Mouse (Mus musculus) thymus, adult 18-20 months (tissue): ENCODE results near the gene Baiap2.

Source experiments
- DNase-seq, 2 experiments: peaks; one replicate each; pipeline ENCODE4 v3.0.0; 2022; ENCODE audit warnings: mixed read lengths in 2 of 2

Gene Baiap2

GRCm38 (mm10) chr11:119942727-119943427, at the start of gene Baiap2:
Baiap2 (plus strand) TSS chr11:119942763.
- DNase-seq: peak; percentile 99

GRCm38 (mm10) chr11:119893667-119894236, 48.8 kb upstream of the Baiap2 start:
- DNase-seq: no peak

GRCm38 (mm10) chr11:119894634-119895033, 47.9 kb upstream of the Baiap2 start:
- no peak for DNase-seq

- DNase-seq: no peak
These were observed 45.5 kb upstream of the Baiap2 start for GRCm38 (mm10) chr11:119897041-119897440.

DNA sequence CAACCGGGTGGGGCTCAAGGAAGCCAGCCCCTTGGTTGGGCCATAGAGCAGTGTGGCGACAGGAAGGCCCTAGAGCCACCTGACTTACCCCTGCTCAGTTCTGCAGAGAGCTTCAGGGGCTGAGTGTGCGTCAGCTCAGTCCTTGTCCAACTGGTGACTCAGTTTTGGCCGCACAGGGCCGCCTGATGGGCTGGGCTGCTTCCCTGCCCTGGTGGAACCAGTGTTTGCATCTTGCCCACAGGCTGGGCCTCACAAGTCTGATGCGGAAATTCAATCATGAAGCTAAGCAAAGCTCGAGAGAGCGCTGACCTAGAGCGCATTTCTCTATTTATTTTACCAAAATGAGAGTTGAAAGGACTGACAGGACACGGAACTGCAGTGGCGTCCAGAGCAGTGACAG, 43.6 kb upstream of the Baiap2 start:
- no peak for DNase-seq

DNA sequence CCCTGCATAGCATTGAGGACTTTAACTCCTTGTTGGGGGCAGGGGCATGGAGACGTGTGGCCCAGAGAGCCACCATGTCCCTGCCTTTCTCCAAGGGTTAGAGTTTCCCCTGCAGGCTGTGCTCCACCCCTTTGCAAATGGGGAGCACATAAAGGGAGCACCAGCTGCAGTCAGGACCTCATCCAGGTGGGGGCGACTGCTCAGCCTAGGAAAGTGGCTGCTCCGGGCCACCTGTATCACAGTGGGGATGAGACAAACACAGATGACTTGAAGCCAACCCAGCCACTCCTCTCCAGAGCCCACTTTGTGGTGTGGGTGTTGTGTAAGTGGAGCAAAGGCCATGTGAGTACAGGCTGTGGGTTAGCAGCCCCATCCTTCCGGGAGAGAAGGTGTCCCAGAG, 41.4 kb upstream of the Baiap2 start:
- no peak for DNase-seq

DNA sequence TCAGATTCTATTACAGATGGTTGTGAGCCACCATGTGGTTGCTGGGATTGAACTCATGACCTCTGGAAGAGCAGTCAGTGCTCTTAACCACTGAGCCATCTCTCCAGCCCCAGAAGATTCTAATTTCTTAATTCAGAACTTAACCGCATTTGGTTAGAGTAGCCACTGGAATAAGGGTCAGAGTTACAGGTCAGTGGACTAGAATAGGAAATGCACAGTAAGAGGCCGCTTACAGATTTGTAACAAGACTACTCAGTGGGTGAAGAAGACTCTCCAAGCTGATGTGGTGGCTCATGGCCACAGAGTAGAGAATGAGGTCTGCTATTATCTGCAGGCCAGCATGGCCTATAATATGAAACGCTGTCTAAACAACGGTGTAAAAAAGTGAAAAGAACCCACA, 39.7 kb upstream of the Baiap2 start:
- DNase-seq: no peak

DNA sequence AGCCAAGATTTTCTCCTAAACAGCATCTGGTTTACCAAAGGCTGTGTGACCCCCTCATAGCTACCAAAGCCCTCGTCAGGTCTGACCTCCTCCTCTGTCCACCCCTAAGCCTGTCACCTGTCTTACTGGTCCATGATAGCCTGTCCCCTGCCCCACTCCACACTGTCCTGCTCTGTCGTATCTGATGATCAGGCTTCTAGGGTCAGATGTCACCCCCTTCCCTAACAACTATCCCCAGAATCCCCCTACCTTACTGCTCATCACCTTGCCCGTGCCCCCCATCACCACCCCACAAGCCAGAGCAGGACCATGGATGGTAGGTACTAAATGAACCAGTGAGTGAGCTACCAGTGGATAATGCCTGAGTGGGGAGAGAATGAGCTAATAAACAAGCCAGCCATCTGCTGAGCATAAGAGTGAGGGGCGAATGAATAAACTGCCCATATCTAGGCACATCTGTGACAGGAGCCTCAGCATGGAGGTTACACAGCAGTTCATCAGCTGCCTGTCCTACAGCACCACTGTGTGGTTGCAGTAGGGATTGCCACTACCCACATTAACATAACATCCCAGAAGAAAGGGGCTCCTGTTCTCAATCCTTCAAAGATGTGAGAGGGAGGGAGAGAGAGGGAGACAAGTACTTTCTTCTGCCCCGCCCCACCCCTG, 37.8 kb upstream of the Baiap2 start:
- peak in 1 of 2 experiments; percentile 41 for DNase-seq

GRCm38 (mm10) chr11:119905794-119906193, 36.8 kb upstream of the Baiap2 start:
- DNase-seq: no peak

- DNase-seq: no peak
These were observed 35.4 kb upstream of the Baiap2 start for GRCm38 (mm10) chr11:119907006-119907650.

DNA sequence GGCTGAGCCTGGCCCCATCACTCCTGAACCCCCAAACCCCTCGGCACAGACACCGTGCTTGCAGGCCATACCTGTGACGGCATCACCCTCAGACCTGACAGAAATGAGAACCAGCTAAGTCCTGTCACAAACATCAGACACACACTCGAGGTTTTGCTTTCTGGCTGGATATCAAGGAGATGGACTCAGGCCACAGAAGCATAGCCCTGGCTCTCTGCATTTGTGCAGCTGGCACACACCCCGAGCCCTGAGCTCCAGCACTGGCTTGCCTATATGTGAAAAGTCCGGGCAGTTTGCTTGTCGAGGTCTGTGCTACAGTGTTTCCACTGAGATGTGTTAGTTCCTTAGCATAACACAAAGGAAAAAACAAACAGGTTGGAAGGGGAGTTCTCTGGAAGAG, 34.9 kb upstream of the Baiap2 start:
- DNase-seq: no peak

- peak; percentile 51 to 55 for DNase-seq
These were observed 33.1 kb upstream of the Baiap2 start for GRCm38 (mm10) chr11:119909436-119909835.

DNA sequence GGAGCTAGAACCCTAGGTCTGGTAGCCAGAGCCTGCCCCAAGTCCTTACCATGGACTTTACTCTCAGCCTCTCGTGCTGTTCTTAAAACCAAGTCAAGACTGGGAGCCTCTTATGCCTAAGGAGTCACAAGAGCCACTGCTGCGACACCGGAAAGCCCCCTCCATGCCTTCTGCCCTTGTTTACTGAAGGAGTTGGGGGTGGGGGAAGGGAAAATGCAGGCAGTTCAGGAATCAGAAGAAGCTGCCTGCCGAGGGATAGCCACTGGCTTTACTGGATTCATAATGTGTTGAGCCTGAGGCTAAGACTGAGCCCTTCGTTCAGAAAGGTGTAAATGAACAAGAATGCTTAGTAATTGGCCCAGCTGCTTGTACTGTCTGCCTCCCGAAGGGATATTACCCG, 29.7 kb upstream of the Baiap2 start:
- no peak for DNase-seq

GRCm38 (mm10) chr11:119913291-119913934, 29.1 kb upstream of the Baiap2 start, which contains the start of gene Chmp6:
Chmp6 (plus strand) TSS chr11:119913441.
- peak; percentile 53 to 69 for DNase-seq

DNA sequence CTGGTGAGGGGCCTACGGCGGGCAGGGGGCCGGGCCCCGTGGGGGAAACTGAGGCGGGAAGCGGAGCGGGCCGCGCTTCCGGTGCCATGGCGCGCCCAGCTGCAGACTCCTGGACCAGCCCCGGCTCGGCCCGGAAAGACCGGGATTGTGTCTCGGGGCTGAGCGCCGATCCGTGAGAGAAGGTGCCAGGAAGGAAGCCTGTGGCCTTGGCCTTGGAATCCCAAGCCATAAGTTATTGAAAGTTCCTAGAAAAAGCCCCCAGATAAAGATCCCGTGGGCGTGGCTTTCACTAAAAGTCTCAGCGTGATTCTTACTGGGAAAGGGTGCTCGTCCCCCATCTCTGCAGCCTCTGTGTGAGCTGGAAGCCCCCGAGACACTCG, 28.6 kb upstream of the Baiap2 start:
- no peak for DNase-seq

GRCm38 (mm10) chr11:119914381-119914780, 28.2 kb upstream of the Baiap2 start:
- DNase-seq: no peak

- DNase-seq: no peak
These were observed 26.9 kb upstream of the Baiap2 start for GRCm38 (mm10) chr11:119915666-119916065.

DNA sequence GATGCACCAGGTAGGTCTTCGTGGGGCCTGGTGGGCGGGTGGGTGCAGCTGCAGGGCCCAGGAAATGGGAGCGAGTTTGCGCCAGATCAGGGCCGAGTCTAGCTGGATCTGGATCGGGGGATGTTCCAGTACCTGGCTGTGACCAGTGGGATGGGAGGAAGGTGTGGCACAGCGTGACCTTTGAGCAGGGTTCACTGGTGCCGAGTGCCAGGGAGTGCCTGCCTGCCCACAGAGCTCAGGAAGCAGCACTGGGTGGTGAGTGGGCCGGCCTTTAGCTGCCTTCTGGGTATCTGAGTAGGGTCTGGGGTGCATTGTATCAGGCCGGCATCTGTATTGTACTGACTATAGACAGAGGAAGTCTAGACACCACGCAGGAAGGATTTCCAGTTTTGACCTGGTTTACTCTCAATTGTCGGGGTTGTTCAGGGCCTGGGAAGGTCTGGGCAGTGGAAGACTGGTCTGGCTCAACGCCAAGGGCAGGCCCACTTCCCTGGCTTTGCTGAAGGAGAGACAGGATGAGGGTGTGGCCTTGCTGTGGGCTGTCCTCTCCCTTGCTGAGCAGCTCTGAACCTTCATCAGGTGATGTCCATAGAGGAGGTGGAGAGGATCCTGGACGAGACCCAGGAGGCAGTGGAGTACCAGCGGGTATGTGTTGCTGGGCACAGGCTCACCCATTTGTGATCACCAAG, 26.3 kb upstream of the Baiap2 start:
- DNase-seq: no peak

DNA sequence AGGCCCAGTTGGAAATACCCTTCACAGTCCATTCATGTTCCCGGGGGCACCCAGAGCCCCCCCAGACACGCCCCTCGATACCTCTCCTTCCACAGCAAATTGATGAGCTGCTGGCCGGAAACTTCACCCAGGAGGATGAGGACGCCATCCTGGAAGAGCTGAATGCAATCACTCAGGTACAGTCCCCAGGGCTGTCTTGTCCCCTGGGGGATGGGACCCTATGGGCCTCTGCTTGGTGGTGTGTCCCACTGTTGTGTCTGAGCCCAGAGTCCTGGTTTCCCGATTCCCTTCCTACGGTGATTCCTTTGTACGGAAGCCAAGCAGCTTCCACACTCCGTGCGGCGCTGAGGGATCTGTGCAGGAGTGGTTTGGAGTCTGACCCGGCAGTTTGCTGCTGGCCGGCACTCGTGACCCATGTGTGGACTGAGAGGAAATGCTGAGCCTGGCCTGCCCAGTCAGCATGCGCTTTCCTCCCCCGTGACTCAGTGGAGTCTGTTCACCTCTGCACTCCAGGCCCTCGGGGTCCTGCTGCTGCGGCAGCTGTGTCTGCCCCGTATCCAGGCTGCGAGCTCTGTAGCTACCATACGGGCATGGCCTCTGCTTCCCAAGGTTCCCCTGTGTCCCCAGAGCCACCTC, 25.6 kb upstream of the Baiap2 start:
- no peak for DNase-seq

- DNase-seq: no peak
These were observed 24.0 kb upstream of the Baiap2 start for GRCm38 (mm10) chr11:119918521-119918920.

- no peak for DNase-seq
These were observed 23.1 kb upstream of the Baiap2 start for GRCm38 (mm10) chr11:119919432-119919831.

DNA sequence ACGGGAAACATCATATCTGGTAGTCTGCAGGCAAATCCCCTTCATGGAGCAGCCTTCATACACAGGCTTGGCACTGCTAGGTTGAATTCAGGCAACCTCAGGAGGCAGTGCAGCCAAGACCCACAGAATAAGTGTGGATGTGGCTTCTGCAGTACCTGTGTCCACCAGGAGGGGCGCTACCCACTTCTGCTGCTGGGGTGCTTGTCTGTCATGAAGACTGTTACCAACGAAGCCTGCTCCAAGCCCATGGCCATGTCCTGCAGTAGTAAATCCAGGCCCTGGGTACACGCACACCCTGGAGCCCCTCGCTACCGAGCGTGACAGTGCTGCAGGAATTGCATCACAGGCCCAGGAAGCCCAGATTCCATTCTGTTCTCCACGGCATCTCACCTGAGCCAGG, 22.7 kb upstream of the Baiap2 start:
- no peak for DNase-seq
